Mouse (Mus musculus) urinary bladder, adult 2 months (tissue): ENCODE results near the gene Kcnk10. TPM values are rescaled to one million over a fixed set of nuclear protein-coding genes. Genes with fewer than 3 reads are reported as not detected.
"Not testable (repeated sequence)": the region's sequence is repeated elsewhere in the genome, so short reads cannot be mapped to it uniquely, and the experiment has no call there.

Experiments used
- DNase-seq: peaks from one replicate; pipeline ENCODE4 v3.0.0; 2022; ENCODE audit warnings: low spot score
- polyA plus RNA-seq: library from polyadenylated mRNA; depleted of rRNA; stranded (reverse); fragments of >200 nt; gene quantifications from 2 replicates; pipeline ENCODE4 v1.2.3, GENCODE M21; 2012; rRNA removed

Kcnk10 gene
- 0.03 and 0.04 TPM in 2 replicates for polyA plus RNA-seq

GRCm38 (mm10) chr12:98577861-98578360 is at the start of gene Kcnk10:
TSS of gene Kcnk10 (minus strand) at chr12:98578310.
- DNase-seq, result no peak

- peak; percentile 50 for DNase-seq
Observed at GRCm38 (mm10) chr12:98627392-98628259, 49.5 kb upstream of the Kcnk10 start, which contains the start of gene Spata7. TSS of gene Spata7 (plus strand) at chr12:98628157.

DNA sequence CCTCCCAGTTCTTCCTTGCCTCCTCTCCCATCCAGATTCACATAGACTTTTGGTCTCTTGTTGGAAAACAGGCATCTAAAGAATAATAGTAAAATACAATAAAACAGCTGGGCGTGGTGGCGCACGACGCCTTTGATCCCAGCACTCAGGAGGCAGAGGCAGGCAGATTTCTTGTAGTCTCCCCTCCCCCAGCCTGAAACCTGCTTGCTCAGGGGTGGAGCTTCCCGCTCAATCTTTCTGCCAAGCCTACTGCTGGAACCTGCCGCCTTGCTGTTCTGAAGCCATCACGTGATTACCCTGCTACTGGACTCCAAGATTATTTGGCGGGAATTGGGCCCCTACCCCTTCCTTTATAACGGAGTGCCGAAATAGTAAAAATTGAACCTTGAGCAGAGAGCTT is 45.2 kb upstream of the Kcnk10 start:
- DNase-seq, result not testable (repeated sequence)

DNA sequence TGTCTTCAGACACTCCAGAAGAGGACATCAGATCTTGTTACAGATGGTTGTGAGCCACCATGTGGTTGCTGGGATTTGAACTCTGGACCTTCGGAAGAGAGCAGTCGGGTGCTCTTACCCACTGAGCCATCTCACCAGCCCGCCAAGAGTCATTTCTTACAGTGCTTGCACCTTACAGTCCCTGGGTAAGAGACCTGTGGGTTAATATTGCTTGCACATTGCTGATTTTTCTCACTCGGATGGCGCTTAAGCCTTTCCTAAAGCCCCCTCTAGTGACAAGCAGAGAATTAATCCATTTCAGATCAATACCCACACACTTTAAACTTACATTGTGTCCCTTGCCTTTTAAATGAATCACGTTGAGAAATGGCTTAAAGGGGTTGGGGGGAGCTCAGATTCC is 42.8 kb upstream of the Kcnk10 start:
- DNase-seq, result not testable (repeated sequence)

DNA sequence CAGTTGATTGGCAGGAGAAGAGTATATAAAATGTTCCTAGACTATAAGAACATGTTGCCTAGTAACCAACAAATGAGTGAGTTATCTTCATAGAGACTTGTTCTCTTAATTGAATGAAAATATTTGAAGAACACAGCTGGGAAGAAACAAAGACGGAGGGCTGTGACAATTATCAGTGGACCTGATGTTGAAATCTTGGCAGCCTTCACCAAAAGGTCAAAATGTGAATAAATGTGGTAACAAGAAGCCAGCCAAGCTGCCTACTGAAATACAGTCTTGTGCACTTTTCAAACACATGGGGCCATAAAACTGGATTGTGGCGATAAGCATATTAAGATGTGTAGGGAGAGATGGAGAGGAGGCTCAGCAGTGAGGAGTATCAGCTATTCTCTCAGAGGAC is 41.4 kb upstream of the Kcnk10 start:
- no peak for DNase-seq

GRCm38 (mm10) chr12:98615746-98616145 is 37.6 kb upstream of the Kcnk10 start:
- DNase-seq, result no peak

GRCm38 (mm10) chr12:98614910-98615508 is 36.9 kb upstream of the Kcnk10 start:
- DNase-seq, result no peak

- DNase-seq, result no peak
Observed at GRCm38 (mm10) chr12:98610341-98610740, 32.2 kb upstream of the Kcnk10 start.

DNA sequence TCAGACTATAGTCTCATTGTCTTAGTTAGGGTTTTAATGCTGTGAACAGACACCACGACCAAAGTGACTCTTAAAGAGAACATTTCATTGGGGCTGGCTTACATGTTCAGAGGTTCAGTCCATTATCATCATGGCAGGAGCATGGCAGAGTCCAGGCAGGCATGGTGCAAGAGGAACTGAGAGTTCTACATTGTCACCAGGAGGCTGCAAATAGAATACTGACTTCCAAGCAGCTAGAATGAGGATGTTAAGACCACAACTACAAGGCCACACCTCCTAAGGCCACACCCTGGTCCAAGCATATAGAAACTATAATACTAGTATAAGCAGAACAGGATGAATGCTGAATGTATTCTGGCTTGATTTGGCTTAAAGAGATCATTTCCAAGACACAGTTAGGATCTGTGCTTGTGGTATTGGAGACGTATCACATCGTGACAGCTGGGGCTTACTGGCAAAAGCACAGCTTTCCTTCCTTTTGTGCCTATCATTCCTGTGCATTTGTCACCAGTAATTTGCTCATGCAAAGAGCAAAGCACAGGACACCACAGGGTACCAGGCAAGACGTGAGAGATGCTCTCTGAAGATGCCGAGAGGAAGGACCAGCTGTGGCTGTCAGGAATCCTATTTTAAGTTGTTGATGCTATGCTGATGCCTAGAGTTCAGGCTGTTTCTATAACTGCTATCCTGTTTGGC is 28.6 kb upstream of the Kcnk10 start:
- no peak for DNase-seq

DNA sequence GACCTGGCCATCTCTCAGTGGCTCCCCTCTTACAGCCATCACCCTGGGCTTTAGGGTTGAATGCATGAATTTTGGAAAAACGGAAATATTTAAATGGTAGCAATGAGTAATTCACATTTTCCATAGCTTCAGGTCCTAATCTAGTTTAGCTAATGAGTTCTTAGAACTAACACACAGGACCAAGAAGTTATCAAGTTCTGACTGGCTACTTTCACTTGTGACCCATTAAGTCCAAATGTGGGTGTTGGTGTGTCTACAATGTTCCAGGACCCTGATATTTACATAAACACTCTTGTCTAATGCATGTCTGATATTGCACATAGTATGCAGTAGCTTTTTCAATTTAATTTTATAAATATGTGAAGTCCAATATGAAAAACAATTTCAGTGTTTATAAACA is 27.2 kb upstream of the Kcnk10 start:
- no peak for DNase-seq

DNA sequence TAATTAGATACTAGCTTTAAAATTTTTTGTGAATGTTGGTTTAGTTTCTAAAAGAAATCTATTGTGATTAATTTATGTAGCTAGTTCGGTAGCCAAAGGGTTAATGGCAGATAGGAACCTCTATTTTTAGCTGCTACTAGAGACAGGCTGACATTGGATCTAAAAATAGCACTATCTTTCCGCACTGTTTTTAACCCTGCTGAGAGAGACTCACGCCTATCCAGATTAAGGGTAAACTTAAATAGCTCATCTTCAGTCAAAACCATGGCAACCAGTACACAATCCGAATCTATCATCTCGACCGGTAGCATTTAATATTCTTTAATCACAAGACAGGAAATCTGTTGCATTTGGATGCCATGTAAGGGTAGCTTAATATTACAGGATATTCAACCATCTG is 24.0 kb upstream of the Kcnk10 start:
- DNase-seq, result no peak

- no peak for DNase-seq
Observed at GRCm38 (mm10) chr12:98600861-98601260, 22.8 kb upstream of the Kcnk10 start.

DNA sequence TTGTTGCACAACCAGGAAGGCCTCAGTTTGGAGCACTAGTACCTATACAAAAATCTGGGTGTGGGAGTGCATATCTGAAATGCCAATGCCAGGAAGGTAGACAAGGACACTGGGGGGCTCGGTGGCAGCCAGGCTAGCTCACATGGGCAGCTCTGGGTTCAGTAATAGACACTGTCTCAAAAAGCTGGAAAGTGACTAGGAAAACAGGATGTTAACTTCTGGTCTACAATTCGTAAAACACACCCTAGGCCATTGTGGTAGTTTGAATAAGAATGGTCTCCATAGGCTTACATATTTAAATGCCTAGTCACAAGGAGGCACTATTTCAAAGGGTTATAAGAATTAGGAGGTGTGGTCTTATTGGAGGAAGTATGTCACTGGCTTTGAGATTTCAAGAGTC is 12.9 kb upstream of the Kcnk10 start:
- DNase-seq, result no peak

DNA sequence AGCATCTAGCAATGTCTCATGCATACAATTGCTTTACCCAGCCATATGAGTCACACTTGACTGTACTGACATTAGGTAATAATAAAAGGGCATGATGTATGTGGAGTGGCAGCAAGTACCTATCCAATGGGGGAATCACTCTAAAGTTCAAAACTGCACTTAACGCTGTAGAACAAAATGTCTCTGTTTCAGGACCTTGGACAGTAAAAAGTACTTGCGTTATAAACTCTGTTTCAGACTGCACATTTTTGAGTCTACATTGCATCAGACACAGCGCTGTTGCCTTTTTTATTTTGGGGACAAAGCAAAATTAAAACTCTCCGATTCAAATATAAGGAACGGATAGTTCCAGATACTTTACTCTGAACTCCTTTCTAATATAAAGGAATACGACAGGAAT is 10.5 kb upstream of the Kcnk10 start:
- DNase-seq, result no peak

DNA sequence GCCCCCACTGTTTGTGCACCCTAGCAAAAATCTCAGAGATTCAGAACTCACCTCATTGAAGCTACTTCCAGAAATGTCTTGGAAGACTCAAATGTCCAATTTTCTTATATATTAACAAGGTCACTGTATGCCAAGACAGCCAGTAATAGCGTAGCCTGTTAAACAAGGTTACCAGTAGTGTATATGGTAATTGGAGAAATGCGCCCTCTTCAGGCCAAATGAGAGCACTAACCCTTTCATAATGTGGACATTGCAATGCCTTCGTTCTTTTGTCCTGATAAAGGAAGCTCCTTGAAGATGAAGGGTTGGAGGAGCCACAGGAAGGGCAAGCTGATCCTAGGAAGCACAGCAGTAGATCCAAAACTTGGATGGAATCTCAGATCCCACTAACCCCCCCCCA is 7.2 kb upstream of the Kcnk10 start:
- no peak for DNase-seq

- DNase-seq, result no peak
Observed at GRCm38 (mm10) chr12:98575942-98576550, 2.1 kb downstream of the Kcnk10 start.

GRCm38 (mm10) chr12:98575195-98575887 is 2.8 kb downstream of the Kcnk10 start:
- no peak for DNase-seq

DNA sequence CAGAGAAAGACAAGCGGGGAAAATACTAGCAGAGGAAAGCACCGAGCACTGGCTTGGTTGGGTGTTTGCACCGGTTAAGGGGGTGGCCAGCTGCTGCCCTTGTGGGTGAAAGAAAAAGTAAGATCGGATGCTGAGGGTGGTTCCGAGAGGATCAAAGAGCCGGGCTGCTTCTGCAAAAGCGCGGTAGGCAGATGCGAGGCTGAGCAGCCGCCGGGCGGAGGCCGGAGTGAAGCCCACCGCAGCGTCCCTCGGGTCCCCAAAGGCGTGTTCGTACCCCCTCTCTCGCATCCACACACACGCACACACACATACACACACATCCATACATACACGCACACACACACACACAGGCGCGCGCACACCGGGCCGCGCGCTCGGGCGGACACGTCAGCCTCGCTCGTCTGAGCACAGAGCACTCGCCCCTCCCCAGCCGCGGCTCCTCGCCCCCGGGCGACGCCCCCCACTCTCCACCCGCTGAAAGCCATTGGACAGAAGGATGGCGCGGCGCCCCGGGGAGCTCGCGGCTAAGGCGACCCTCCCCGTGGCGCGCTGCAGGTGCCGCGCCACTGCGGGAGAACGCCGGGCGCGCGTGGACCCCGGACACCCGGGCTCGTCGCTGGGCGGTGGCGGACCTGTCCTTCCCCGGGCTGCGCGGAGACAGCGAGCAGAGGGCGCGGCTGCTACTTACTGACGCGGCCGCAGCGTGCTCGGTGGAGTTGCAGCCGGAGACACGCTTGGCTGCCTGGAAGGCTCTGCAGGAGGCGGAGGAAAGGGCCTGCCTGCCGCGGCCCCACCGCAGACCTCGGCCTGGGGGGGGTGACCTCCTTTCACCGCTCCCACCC is 3.5 kb downstream of the Kcnk10 start:
- DNase-seq, result no peak

DNA sequence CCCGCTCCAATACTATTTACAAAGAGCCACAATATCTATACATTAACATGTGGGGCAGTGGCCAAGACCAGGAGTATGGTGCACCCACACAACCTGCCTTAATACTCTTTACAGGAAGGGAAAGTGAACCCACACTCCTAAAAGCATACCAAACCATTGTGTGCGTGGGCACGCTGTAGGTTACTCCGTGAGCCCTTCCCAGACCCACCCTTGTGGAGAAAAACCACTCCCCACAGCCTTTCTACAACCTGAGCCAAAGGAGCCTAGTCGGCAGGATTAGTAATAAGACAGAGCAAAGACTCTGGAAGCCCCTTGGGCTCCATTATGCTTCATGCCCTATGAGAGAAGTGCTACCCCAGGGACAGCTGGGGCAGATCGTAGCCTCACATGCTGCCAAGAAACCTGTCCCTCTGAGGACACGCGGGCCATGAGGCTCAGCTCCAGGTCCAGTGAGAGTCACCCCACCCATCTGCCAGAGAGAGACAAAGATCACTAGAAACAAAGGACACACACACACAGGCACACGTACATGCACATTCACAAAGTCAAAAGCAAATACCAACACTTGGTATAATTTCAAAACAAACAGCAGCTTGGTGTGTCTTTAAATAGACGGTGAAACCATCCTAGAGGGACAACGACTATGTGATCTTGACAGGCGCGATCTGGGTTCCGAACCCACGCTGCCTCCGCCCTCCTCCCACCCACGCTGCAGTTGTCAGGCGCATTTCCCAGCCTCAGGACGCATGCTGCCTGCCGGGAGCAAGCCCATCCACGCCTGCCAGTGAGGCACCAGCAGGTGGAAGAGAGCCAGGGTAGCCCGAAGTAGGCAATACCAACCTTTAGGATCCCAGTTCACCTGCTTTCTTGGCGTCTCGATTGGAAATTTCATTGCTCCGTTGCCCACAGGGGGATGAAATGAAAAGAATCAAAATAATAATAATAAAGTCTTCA is 4.5 kb downstream of the Kcnk10 start:
- no peak for DNase-seq
